Mouse (Mus musculus): ENCODE results near the gene Batf.

GRCm38 (mm10) chr12:85728181-85728580 is 41.7 kb downstream of the Batf start:
- TF ChIP-seq POLR2A (IDR thresholded peaks at IDR 0.05; ENCODE audit: insufficient read length, low read depth) (no peak), CEBPB (IDR thresholded peaks at IDR 0.05; ENCODE audit: insufficient read depth, poor library complexity, severe bottlenecking) (no peak), E2F4 (IDR thresholded peaks at IDR 0.05; ENCODE audit: insufficient read depth) (no peak)
